Mouse (Mus musculus): ENCODE measurements at regions not wholly inside any gene's neighbourhood (a gene's known extent, or its start where the extent isn't known, plus 50 kb on each side); places are given as distances from the start of the nearest gene placed in this dataset.
"Not testable (repeated sequence)": the region's sequence is repeated elsewhere in the genome, so short reads cannot be mapped to it uniquely, and the experiment has no call there.

DNA sequence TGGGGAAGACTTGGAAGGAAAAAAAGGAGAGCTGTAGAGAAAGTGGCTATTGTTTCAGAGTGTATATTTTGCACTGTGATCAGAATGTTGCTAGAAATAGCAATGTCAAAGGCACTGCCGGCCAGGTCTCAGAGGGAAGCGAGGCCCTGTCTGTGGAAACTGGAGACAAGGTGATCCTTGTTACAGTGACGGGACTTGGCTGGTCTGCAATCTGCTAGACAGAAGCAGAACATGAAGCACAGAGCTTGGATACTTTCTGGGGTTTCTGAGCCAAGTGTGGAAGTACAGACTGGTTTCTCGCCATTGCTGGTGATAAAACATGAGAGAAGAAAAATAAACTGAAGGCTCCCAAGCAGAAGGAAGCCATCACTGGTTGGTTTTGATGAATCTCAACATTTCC lies 198.3 kb upstream of the Slc7a14 start:
- no peak for DNase-seq

DNA sequence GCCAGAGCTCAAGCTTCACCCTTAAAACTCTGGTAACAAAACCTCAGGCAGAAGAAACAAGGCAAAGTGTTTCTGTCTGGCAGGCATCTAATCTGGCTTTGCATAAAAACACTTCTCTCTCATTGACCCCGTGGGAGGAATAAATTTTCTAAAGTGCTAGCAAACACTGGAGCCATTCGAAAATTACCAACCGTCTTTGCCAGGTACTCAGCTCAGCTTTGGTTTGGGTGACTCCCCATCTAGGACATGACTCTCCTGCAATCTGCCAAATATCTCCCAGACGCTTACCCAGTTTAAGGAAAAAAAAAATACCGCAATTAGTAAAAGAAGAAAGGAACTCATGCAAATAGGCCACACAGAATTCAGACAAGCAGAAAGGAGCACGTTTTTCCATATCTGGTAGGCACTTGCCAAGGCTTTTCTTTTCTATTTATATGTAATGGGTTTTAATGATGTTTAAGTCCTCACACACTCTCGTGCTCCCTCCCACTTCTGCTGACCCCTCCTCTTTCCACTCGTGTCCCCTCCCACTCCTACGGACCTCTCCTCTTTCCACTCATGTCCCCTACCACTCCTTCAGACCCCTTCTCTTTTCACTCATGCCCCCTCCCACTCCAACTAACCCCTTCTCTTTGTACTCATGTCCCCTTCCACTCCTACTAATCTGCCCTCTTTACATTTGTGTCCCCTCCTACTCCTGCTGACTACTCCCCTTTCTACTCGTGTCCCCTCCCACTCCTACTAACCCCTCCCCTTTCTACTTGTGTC lies 189.2 kb upstream of the Slc7a14 start:
- DNase-seq, result no peak

DNA sequence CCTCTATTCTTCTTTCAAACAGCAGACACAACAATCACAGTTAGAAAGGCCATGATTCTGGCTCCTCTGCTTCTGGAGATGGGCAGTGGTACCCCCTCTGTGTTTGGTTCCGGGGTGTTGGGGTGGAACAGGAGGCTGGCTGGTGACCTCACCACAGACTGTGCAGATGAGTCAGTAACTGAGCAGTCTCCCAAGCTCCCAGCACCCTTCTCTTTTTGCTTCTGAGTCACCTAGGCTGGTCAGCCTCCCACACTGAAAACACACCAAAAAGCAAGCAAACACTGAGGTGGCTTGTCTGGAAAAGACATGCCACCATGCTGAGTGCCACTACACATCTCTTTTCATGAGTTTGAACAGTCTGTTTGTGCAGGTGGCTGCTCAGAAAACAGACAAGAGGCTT lies 185.1 kb upstream of the Slc7a14 start:
- no peak for DNase-seq

DNA sequence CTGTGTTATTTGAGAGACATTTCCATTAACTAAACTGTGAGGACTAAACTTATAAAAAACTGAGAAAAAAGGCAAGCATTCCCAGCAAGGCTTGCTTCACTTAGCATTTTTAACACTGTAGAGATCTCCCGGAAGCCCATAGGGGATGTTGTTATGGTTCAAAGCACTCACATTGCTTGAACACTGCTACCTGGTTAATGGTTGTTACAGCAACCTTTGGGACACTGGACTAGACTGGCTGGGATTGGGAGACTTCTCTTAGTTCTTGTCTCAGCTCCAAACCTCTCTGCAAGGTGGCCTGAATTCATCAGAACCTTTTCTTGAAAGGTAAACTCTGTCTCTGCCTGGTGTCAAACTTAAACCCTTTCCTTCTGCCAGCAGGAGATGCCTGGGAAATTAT lies 184.5 kb upstream of the Slc7a14 start:
- no peak for DNase-seq

DNA sequence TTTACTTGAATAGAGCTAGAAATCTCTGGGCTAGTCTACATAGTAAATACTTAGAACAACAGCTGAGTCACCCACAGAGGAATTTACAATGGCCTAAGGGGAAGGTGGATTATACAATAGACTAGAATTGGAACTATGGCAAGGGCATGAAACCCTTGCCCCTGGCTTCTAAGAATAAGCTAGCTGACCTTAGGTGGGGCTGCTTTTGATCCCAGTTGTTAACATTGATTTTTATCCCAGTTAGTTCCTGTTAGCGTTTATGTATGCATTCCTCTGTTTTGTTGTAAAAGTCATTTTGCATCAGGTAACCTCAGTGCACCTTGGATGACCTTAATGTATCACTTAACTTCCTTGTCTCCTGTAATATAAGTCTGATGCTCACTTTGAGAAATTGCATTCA lies 181.6 kb upstream of the Slc7a14 start:
- DNase-seq, result not testable (repeated sequence)

DNA sequence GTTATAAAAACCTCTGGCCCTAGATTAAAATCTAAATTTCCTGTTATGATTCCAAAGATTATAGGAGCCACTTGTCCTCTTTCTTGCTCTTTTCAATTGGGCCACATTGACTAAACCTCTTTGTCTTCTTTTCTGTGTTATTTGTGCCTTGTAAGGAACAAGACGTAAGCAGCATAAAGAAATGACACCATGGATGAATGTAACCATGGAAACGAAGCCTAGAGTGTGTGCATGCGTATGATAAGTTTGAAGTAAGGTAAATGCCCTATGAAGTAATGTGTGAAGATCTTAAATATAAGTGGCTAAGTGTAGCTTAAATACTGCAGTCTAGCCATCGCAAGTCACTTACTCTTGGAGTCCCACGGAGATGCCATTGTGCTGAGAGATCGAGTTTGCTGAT lies 177.4 kb upstream of the Slc7a14 start:
- no peak for DNase-seq

DNA sequence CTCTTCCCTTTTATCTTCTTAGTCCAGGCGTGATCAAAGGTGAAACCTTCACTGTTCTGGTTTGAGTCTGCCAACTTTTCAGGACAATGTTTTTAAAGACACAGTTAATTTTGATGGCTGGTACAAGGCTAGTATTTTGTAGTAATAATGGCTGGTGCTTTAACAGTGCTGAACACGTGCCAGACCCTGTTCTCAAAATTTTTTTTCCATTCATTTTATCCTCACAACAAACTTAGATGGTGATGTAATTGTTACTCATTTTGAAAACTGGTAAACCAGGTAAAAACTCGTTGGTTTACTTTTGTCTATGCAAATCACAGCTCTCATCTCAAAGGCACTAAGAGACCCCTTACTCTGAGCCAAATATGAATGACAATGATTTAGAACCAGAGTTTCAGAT lies 171.8 kb upstream of the Slc7a14 start:
- no peak for DNase-seq

DNA sequence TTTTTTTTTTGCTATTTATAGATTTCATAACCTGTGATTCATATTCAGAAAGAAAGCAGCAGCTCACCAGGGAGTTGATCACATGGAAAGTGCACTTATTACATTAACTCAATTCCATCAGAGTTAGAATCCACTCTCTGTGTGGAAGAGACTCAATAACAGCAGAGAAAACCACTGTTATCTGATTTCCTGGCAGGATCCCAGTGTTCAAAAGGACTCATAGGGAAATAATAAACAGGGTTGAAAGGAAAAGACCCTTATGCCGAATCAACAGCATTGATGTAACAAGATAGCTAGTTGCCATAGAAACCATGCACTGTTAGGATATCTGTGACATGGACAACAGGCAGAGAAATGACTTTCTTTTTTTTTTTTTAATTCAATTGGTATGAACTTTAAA lies 157.7 kb upstream of the Slc7a14 start:
- no peak for DNase-seq

DNA sequence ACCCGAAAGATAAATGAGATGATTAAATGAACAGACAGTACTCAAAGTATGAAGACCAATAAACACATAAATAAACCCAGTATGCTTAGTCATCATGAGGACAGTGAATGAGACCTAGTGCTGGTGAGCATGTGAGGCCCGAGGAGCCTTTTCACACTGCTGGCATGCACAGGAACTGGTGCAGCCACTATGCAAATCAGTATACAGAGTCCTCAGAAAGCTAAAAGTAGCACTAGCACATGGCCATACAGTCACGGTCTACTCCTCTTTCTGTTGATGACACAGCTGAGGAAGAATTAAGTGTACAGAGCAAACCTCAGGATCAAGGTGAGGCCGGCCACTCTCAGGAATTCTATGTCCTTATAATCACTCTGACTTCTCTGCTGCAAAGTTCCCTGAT lies 154.1 kb upstream of the Slc7a14 start:
- DNase-seq, result no peak

DNA sequence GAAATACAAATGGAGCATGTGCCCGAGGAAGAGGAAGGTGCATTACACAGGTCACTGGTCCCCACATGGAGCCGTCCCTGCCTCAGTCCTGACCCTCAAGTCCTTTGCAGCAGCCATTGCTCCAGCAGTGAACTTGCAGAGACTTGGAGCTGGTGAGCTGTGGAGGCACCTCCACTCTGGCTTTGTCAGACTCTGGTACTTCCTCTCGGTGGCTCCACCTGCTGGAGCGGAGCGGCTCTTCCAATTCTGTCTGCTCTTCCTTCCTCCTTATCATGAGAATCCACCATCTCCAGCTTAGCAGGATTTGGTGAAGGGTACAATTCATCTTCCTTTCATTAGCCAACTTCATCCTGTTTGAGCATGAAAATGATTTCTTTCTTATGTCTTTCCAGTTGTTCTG lies 149.3 kb upstream of the Slc7a14 start:
- peak; percentile 55 to 59 for DNase-seq

DNA sequence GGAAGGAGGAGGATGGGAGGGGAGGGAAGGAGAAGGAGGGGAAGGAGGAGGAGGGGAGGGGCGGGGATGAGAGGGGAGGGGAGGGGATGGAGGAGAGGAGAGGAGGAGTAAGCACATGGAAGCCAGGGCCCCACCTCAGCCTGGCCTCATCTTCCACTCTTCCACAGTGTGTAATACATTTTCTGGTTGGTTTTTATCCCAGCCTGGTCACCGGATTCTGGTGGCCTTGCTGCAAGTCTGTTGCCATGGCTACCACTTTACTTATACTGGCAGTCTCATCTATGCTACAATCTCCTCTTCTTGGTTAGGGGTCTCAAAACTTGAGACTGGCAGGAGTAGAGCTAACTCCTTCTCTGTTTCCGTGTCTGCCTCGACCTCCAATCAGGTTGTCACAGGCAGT lies 147.8 kb upstream of the Slc7a14 start:
- DNase-seq, result no peak

DNA sequence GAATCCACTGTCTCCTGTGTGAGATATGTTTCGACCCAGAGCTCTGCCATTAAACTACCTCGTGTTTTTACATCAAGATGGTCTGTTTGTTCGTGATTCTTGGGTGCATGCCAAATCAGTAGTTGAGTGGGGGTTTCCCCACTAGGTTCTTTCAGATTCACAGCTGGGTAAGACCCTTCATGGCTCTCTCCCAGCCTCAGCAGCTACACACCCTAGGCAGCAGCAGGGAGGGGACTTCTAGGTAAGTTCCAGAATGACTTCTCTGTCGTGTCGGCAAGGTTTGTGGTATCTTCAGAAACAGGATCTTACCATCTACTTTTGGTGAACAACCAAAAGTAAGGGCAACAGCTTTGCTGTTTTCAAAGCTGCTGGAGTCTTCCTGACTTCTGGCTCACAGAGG lies 144.9 kb upstream of the Slc7a14 start:
- no peak for DNase-seq

DNA sequence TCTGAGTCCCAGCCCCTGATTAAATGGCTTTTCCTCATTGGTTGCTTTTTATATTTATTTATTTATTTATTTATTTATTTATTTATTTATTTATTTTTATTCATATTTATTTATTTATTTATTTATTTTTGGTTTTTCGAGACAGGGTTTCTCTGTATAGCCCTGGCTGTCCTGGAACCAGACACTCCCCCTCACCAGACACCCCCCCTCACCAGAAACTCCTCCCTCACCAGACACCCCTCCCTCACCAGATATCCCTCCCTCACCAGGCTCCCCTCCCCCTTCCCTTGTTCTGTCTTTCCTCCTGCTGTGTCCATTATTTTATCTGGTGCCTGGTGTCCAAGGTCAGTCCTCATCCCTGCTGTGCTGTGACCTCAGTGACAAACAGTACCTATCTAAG lies 134.7 kb upstream of the Slc7a14 start:
- DNase-seq, result no peak

DNA sequence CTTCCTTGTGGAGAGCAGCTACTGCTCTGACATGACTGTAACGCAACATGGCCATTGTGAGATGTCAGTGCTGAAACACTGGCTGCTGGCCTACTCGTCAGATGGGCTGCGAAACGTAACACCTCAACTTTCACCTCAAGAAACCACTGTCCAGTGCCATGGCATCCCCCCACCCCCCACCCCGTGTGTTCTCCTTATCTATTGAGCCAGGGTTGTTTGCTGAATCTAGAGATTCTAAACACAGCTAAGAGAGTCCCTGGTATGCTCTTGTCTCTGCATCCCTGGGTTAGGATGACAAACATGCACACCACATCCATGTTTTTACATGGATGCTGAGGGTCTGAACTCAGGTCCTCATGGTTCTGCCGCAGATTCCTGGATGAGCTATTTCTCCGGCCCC lies 134.1 kb upstream of the Slc7a14 start:
- DNase-seq, result no peak

DNA sequence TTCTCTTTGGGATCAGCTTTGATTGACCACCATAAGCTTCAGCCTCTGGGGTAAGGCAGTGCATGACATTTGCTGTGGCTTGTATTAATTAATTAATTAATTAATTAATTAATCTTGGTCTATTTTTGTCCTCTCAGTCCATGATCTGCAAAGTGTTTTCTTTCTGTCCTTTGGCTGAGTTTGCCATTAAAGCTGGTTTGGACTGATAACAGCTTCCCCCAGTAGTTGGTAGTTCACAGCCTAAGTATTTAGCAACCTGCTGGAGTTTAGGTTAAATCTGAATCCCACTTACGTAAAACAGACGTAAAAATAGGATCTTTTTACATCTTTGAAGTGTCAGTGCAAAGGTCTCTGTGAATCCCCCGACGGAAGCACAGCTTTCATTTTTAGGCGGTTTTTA lies 133.7 kb upstream of the Slc7a14 start:
- no peak for DNase-seq

DNA sequence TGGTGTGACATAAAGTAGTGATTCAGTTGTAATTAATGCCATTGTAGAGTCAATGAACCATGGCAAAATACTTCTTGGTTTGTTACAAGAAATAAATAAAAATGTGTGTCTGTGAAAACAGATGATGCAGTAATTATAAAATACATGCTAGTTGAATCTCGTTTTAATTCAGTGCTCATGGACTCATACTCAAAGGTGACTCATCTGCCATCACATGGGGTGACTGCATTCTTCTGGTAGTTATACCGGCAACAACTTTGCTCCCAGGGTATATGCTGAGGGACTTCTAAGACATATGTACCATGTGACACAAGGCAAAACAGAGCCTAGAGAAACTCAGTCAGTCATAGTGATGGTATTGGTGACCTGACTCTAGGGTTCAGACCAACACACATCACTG lies 130.1 kb upstream of the Slc7a14 start:
- no peak for DNase-seq

DNA sequence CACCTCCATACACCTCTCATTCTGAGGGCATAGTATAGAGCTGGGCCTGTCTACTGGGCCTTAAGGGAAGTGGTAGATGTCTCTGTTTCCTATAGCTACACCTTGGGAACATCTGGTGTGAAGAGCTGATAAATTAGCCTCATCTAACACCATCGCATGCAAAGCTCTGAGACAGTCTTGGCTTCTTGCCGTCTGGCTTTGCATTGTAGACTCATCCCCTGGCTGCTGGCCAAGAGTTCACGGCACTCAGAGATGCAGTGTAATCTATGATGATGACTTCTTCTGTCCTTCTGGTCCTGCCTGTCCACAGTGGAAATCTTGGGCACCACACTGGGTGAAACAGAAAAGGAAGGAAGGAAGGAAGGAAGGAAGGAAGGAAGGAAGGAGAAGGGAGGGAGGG lies 127.8 kb upstream of the Slc7a14 start:
- DNase-seq, result peak; percentile 13 to 16

DNA sequence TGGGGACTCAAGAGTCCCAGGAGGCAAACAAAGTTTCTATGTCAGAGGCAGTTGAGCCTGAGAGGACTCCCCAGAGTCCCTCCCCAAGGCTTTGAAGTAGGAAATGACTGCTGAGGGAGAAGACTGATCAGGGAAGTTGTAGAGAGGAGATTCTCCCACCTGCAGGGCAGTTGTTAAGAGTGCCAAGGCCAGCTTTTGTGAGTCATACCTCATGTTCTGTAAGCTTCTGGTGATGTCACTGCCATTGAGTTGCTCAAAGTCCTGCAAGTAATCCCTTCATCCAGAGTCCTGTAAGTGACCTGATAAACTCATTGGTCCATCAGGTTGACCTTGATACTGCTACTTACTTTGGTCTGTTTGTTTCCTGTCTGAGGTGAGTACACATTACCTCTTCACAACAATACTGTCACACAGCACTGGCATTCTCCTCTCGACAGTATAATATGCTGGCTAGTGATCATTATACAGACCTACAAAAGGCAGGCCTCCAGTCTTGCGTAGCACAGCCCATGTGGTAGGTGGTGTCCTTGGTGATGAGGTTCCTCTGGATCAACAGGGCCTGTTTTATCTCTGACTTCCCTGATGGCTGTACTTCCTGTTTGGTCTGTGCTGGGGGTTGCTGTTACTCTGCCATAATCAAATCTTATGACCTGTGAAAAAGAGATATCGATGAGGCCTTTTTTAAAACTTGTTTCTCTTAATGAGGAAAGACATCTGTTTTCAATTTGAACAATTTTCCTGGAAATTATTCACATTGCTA lies 125.2 kb upstream of the Slc7a14 start:
- DNase-seq, result no peak

DNA sequence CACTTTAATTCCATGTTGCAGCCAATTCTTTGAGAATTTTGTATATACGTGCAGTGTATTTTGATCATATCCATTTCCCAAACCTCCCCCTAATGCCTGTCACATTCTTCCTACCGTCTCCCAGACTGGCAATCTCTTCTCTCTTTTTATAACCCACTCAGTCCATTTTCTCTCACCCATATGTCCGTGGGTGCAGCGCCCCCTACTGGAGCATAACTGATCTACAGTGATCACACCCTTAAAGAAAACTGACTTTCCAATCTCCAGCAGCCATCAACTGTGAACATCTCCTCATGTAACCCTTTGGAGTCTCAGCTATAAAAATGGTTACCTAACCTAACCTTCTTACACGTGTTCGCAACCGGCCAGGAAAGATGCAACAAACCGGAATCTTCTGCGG lies 123.0 kb upstream of the Slc7a14 start:
- peak in 1 of 2 experiments; percentile 15 for DNase-seq

DNA sequence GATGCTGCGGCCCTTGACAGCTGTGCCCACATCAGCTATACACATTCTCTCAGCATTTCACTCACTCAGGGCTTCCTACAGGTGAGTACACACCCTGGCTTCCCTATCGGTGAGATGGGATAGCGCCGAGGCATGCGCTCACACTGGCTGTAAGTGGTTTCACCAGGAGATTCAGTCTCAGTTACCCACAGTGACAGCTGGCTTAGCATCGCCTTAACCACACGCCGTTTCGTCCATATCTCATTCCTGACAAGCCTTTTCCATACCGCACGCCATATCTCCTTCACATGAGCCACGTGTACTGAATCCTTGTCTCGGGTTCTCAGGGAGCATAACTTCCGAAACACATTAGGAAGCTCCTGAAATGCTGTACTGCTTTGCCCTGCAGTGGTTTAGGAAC lies 113.3 kb upstream of the Slc7a14 start:
- no peak for DNase-seq

DNA sequence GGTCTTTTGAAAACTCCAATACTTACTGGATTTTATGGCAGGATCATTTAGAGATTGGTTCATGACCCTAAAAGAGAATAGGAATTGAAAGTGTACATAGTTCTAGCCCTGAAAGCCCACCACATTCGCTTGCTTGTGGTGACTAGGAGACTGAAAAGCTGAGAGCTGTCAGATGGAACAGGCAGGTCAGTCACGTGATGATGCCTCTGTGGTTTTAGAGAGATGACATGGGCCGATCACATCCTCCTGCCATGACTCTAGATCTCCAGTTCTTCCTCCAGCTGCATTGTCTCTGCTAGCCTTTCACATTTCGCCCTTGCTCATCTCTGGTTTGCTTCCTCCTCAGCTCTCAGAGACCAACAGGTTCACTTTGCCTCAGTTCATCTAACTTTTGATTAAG lies 98.6 kb upstream of the Slc7a14 start:
- no peak for DNase-seq

DNA sequence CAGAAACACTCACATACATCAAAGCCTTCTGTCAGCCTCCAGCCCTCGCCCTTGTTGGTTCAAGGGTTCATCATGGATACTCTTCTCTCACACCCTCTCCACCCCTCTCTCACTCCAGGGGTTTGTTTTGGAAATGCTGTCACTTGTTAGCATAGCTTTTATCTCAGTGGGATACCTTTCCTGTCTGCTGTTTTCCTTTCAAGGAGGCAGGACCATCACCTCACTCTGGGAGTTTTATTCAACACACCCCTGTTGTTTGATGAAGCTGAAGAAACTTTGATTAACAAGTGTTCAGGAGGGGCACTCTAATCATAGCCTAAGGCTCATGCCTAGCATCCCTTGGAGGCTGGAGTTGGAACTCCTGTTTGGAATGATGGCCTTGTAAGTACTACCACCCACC lies 95.7 kb upstream of the Slc7a14 start:
- DNase-seq, result no peak

DNA sequence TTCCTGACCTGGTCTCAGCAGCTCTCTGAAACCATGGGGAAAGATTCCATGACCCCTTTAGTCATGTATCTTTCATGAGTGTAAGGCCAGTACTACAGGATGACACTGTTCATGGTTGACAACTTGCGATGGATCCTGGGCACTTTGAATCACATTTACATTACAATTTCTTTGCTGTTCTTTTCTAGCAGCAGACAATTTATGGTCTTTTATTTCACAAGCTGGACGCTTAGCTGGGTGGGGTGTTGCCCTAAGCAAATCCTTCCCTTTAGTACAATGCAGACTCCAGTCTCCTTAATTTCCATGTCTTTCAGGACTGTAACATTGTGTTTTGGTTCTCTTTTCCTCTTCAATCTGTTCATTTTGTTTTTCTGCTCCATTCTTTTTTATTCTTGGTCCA lies 89.0 kb upstream of the Slc7a14 start:
- no peak for DNase-seq

DNA sequence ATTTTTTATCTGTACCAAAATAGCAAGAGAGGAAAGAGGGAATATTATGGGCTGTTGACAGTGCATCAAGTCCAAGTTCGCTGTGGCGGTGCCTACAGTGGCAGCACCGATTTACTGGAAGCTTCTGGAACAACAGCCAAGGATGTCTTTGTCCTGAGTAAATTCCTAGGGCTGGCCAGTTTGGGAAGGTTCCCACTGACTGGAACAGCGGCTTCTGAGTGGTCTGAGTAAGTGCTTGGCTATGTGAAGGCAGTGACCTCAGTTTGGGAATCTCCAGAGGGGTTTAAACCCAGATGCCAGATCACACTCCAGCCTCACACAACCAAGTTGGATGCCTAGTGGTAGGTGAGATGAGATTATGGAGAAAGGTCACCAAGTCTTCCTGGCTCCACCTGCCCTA lies 84.4 kb upstream of the Slc7a14 start:
- DNase-seq, result no peak

DNA sequence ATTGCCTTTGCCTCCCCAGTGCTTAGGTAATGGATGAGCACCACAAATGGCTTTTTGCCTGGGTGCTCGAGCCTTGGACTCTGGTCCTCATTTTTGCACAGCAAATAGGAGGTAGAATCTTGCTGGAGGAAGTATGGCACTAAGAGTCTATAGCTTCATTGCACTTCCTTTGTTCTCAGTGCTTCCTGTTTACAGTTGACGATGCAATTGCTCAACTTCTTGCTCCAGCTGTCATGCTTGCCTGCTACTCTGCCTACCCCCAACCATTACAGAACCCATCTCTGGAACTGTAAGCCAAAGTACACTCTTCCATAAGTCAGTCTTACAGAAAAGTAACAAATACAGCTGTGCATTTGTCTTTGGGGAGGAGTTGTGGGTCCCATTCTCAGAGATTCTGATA lies 79.8 kb upstream of the Slc7a14 start:
- DNase-seq, result no peak

All from cerebellum, adult 18-20 months (tissue).